Mouse (Mus musculus) urinary bladder, postnatal 14 days (tissue): Measurements from ENCODE around the gene Rlbp1.
A peak's percentile ranks its signal among the peaks of the same experiment; 100 is the strongest.

ENCODE experiments used
- DNase-seq: peaks from one replicate; pipeline ENCODE4 v3.0.0; 2021; ENCODE audit warnings: low spot score

Rlbp1 gene

DNA sequence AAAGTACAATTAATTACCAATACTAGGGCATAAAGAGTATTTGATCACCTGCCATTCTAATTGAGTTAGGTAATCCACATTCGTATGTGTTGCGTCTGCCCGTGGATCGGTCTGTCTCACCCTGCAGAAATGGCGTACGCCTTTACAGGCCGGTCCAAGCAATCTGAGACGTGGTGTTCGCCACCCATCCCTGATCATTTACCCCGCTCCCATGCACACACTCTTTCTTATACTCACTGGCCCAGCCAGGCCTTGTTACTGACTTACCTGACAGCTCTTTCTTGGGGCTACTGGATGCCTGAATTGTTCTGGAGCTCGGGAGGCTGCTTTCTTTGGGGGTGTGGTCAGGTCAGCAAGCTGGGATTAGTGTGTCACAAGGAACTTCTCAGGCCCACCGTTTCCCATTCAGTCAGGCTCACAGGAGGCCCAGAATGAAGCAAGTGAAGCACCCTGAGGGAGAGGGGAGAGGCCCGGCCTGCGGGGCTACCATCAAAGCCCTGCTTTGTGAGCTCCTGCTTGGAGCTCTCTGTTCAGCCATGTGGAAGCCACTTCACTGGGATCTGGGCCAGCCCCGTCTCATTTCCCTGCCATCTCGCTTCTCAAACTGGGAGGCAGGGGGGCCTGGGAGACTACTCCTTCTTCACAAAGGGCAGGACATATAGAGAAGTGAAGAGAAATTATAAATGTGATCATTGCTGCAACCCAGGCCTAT, at the start of gene Rlbp1:
Rlbp1 (minus strand) TSS at position 627 of the 712 bp plus-strand sequence.
- DNase-seq = no peak

DNA sequence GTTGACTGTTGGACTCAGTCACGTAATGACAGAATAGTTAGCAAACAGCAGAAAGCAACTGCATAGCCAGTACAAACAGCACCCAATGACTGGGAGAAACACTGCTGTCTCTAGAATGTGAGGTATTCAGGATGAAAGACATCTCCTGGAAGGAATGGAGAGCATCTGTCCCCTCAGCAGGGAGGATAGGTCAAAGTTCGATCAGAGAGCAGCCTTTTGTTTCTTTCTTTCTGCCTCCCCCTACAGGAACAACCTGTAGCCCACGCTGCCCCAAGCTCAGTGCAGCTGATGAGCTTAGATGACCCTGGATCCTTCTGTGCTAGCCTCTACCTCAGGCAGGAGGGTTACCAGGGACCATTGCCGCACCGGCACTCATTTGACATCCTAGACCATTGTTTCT, 41.4 kb upstream of the Rlbp1 start:
- no peak for DNase-seq

DNA sequence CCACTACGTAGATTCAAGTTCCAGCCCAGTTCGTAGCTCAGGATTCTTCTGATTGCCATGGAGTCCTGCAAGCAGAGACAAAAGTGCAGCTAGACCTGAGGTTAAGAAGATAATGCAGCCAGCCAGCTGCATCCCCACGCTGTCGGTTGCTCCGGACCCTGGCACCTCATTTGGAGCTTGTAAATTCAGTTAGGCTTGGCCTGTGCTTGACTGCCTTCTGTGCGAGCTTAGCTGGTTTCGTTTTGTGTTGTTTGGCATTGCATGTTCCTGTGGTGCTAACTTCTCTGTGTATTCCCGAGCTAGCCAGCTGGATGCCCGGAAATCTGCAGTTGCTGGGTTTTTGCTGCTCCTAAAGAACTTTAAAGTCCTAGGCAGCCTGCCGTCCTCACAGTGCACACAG, 39.0 kb upstream of the Rlbp1 start:
- no peak for DNase-seq

DNA sequence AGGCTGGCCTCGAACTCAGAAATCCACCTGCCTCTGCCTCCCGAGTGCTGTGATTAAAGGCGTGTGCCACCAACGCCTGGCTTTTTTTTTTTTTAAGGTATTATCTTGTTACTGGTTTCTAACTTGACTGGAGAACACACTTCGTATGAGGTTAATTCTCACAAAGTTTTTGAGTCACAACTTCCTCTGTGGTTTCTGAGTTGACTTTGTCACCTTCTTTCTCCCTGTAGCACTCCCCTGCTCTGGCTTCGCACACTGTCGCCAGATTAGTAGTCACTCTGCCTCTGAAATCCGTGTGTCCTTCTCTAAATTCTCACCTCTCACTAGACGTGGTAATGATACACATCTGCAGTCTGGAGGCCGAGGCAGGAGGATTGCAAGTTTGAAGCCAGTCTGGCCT, 36.0 kb upstream of the Rlbp1 start:
- DNase-seq = no peak

DNA sequence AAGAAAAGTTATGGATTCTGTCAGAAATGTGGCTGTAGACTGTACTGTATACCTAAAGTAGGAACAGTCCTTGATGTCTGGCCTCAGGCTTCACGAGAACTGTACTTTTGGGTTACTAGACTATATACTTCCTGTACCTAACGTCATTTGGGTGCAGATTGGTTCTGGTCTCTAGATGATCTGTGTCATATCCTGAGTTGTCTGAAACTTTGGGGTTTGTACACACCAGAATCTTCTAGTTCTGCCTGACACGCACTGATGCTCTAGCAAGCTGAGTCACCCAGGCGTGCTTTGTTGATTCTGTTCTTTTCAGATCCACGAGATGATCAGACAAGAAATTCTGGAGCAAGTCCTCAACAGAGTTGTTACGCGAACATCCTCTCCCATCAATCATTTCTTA, 33.1 kb upstream of the Rlbp1 start:
- no peak for DNase-seq

DNA sequence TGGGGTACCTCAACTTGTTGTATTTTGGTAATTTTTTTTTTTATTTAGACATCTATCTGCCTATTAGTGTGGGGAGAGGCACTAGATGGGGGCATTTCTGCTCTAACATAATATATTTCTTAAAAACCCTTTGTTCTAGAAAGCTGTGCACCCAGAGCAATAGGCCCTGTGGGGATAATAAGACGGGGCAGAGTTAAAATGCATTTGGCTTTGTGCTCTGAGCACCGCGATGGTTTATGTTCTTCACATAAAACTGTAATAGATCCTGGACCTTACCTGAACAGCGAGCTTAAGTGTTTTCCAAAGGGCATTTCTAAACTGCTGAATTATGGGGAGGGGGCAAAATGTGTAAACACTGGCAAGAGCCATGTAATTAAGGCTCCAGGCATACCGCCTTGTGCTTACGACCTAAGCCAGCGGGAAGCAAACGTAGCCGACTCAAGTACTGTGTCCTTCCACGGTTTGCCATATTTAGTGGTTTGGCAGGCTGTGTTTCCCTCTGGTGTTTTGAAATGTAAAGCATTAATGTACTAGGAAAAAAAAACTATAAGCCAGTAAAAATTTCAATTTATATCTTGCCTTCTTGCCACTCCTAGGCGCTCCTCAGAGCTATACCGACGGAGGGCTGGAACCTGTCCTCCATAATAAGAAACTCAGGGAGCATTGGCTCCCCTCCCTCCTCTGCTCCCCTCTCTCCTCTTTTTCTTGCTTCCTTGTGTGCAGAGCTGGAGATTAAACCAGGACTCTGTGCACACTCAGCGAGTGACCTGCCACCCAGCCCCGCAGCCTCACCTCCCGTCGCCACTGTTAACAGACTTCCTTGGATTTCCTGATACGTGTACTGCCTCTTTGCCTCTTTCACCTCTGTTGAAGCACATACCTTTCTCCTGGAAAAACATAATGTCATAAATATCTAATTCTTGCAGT, 27.9 kb upstream of the Rlbp1 start:
- DNase-seq = no peak

DNA sequence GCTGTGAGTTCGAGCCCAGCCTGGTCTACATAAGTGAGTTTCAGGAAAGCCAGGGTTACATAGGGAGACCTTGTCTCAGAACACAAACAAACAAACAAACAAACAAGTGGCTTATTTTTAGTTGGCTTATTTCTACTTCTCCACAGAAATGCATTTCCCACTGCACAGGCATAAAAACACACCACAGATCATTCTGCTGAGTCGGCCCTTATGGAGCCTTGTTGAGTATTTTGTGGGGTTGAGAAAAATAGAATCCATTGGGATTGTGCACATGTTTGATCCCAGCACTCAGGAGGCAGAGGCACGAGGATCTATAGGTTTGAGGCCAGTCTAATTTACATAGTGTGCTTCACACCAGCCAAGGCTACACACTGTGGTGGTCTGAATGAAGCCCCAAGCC, 13.4 kb upstream of the Rlbp1 start:
- no peak for DNase-seq

DNA sequence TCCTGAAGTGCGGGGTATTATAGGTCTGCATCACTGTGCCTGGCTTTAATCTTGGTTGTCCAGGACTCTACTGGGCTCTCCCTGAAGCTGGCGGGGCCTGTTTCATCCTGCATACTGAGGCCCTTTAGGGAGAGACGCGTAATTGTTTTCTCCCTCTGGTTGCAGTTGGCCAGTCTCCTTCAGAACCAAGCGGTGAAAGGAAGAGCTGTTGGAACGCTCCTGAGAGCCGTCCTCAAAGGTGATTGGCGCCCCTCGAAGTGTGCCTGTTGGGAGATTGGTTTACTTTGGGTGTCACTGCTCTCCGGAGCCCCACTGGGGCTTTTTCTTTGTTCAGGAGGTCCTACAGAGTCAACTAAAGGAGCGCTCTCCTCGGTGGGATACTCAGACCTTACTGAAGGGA, 12.1 kb upstream of the Rlbp1 start:
- no peak for DNase-seq

DNA sequence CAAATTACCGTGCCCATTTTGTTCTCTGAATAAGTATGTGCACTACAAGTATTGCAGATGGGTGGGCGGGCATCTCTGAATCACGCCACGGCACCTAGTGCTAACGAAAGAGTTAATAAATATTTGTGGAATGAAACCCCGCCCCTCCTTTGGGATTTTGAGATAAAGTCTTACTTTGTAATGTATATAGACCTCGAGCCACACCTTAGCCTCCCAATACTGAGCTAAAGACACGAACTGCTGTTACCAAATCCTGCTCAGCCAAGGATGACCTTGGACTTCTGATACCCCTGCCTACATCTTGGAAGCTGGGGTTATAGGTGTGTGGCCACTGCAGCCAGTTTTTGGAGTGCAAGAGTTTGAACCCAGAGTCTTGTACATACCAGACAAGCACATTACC, 11.6 kb upstream of the Rlbp1 start:
- no peak for DNase-seq

DNA sequence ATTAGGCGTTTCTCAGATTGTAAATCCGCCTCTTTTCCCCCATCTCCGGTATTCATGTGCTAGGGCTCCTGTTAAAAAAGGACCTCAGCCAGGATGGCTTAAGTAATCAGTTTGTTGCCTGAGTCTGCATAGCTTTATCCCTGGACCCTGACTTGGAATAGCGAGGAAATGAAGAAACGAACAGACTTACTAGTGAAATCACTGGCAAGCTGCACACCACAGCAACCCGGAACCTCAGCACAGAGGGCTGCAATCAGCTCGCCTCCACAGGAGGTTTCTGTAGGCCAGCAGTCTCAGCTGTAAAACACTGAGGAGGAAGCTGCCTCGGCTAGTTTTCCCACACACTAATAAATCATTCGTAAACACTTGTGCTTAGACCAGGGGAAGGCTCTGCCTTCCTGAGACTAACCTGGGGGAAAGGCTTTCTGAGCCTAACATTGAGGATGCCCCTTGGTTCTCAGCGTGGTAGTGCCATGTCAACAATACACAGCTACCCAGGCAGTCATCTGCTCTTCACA, 10.7 kb upstream of the Rlbp1 start:
- DNase-seq = no peak

DNA sequence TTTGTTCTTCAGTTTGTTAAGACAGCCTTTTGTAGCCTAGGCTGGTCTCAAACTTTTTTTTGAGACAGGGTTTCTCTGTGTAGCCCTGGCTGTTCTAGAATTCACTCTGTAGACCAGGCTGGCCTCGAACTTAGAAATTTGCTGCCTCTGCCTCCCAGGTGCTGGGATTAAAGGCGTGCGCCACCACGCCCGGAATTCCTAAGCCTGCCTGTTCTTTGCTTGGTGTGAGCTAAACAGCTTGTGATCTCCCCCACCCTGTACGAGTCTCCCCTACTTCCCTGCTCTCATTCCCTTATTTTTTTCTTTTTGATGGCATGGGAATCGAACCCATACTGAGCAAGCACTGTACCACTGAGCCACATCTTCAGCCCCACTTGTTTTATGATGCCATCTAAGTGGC, 8.3 kb upstream of the Rlbp1 start:
- DNase-seq = no peak

DNA sequence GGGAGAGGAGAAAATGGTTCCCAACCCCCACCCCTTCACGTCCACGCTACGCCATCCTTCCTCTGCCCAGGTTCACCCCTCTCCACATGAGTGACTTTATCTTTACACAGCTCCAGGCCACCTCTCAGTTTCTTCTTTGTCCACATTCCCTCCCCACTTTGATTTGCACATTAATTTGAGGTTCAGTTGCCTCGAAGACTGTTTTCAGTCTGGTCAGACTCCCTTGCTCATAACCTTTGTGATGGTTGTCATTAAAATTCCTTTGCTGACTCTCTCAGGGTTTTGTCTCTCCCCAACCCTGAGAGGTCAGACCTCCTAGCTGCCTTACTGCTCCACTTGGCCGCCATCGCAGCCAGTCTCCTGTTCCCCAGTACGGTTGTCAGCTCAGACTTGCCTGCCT, 7.8 kb upstream of the Rlbp1 start:
- no peak for DNase-seq

DNA sequence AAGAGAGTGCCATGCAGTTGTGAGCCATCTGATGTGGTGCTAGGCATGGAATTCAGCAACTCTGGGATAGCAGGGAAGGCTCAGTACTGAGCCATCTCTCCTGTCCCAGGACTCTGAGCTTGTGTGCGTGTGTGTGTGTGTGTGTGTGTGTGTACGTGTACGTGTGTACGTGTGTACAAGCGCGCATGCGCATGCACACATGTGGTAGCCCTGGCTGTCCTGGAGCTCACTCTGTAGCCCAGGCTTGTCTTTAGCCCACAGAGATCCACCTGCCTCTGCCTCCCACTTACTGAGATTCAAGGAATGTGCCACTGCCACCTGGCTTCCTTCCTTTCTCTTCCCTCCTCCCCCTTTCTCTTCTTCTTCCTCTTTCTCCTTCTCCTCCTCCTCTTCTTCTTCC, 7.1 kb upstream of the Rlbp1 start:
- DNase-seq = no peak

DNA sequence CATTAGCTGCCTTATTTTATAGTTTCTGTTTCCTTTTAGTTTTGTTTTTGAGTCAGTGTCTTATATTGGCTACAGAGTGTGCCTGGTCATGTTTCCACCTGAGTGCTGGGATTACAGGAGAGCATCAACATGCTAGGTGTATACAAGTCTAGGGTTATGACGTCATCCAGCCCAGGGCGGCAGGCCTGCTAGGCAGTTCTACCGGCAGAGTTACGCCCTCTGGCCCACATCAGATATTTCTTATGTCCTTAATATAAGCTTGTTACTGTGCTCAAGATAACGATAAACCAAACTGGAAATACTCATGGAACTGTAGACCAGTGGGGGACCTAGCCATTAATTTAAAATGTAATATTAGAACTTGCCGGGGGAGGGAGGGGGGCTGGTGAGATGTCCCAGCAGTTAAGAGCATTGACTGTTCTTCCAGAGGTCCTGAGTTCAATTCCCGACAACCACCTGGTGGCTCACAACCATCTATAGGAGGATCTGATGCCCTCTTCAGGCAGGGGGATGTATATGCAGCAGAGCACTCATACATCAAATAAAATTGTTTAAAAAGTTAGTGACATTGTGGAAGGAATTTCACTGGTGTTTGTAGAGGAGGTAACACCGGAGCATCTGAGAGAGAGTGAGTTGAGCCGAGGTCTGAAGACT, 6.1 kb upstream of the Rlbp1 start:
- peak; percentile 27 for DNase-seq

DNA sequence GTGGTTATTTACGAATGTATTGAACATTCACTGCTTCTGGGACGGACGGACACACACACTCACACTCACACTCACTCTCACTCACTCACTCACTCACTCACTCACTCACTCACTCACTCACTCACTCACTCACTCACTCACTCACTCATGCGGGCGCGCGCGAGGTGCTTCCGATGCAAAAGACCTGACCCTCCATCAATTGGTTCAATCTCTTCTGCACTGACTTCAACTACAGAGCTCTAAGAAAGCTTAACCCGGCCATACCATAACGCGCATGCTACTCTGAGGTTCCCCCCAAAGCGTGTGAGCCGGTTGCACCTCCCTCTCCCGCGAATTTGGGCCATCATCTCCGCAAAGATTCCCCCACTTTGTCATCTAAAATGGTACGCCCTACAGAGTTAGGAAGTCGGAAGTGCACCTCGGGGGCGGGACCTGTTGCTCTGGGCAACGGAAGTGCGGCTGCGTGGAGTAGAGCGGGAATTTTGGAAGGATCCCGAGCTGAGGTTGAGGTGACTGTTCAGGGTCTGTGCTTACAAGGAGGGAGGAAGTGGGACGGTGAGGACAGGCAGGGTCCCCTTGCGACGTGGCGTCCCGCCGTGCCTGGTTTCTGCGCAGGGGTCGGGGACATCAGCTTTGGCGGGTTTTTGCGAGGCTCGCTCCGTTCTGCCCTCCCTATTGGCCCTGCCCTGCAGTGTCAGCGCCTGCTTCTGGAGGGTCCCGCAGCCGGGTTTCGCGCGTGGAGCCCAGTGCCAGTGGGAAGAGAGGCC, 5.2 kb upstream of the Rlbp1 start, which contains the start of gene Fanci:
Fanci (plus strand) TSS at position 47 of the 767 bp plus-strand sequence.
- peak; percentile 96 for DNase-seq

DNA sequence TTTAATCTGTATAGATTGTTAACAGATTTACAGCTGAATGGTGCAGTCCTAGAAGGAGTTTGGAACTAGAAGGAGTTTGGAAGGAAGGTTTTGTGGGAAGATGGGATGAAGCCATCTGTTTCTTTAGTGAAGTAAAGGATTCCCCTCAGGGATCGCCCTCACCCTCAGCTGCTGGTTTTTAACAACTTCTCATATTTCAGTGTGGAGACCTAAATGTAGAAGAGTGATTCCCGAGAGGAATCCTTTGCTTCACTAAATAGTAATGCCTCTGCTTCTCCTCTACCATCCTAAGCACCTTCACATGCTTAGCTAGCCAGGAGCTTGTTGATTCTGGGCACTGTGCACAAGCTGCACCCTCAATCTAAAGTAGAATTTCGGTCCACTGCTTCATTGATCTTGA, 4.6 kb upstream of the Rlbp1 start:
- DNase-seq = no peak

DNA sequence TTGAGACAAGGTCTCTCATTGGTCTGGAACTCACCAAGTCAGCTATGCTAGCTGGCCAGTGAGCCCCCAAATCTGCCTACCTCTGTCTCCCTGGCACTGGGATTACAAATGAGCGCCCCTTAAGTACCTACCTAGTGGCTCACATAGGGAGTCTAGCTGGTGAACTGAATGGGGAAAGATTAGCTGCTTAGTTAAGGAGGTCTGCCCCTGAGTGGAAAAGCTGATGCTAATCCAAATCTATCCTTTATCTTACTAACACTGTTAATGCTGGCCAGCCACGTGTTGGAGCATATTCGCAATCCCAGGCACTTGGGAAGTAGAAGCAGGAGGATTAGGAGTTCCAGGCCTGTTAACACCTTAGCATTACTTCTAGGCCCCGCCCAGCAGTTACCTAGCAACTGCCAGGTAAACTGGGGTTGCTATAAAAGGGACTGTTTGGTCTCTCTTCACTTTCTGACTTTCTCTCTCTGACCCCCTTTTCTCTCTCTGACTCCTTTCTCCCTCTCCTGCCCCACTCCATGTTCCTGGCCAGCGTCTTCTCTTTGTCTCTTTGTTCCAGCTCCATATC, 3.4 kb upstream of the Rlbp1 start:
- no peak for DNase-seq

DNA sequence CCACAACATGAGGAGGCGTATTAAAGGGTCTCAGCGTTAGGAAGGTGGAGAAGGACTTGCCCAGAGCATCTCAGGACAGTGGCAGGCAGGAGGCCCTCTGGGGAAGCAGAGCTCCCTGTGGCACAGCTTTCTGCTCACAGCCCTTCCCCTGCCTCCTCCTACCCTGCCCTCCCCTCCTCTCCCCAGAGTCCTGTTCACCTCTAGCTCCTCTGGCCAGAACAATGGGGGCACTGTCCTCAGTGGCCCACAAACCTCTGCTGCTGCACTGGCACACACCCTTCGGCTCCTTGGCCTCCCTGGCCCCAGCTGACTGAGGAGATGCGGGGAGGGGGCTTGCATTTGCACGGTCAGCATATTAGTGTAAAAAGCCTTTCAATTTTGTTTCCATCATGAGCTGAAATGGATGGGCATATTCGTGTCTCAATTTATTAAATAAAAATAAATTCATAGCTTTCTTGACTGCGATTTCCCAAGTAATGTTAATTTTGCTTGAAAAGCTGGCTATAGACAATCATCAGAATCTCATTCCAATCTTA, 1.9 kb upstream of the Rlbp1 start:
- no peak for DNase-seq

DNA sequence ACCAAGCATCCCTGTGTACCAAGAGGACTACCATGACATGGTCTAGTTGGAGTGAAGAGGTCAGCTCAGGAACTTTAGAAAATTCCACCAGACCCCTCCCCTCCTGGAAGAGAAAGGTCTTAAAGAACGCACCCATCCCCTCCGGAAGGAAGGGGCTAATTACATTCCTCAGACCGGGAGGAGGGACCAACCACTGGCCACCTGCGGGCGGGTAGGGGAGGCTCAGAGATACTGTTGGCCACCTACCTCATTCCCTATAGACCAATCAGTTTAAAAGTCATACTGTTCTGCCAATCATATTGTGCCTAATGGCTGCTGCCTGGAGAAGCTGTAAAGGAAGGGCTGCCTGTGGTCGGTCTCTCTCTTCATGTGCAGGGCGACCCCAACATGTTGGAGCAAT, 1.1 kb upstream of the Rlbp1 start:
- DNase-seq = no peak

DNA sequence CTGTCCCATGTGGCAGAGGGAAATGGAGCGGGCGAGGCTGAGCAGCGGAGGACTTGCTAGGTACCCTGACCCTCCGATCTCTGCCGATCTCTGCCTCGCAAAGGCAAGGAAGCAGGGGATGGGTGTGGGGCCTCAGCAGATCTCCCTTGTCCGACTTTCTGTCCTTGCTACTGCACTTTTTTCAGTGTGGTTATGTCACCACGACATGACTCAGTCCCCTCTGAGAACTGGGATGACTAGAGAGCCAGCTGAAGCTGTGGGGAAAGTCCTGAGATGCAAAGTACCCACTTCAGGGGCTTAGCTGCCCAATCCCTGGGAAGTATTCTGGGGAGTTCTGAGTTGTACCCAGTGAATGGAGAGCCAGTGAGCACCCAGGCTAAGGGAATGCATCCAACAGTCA, 292 bp upstream of the Rlbp1 start:
- no peak for DNase-seq
